Mouse (Mus musculus) lung, postnatal 0 days (tissue): ENCODE measurements around the gene Gm49321.
A peak's percentile ranks its signal among the peaks of the same experiment; 100 is the strongest.

Experiments
- CTCF ChIP-seq: IDR thresholded peaks from 2 replicates; pipeline ENCODE4 v1.5.1; 2016; ENCODE audit warnings: antibody characterized with exemption, mild to moderate bottlenecking
- EP300 ChIP-seq: IDR thresholded peaks from 2 replicates; pipeline ENCODE4 v1.6.1; 2016; ENCODE audit warnings: antibody characterized with exemption, mild to moderate bottlenecking, control low read depth

- TF ChIP-seq CTCF: peak; percentile 57
- no peak for TF ChIP-seq EP300
These were observed 77.4 kb downstream of the Gm49321 start for GRCm38 (mm10) chr12:74014739-74015270.
